Mouse (Mus musculus) heart, postnatal 25 days (tissue): ENCODE results near the gene Zfp341. TPM values are rescaled to one million over a fixed set of nuclear protein-coding genes. Genes with fewer than 3 reads are reported as not detected.
A peak's percentile ranks its signal among the peaks of the same experiment; 100 is the strongest.

ENCODE experiments used
- DNase-seq: peaks from one replicate; pipeline ENCODE4 v3.0.0; 2022; ENCODE audit warnings: low spot score
- intact Hi-C: fragments of 180-260 bp; cut with DNase I; formaldehyde crosslinking; loops from one replicate; pipeline ENCODE4 v1.15.1; 2025
- total RNA-seq, 2 experiments: library from RNA; stranded (reverse); gene quantifications; 2 replicates each; pipeline ENCODE4 v1.2.3; 2021

Gene Zfp341
- total RNA-seq, 2 experiments from 2014 or later = 3.0 to 3.1 TPM

- intact Hi-C loops = no loop called here
- peak; percentile 35 for DNase-seq
Observed at GRCm38 (mm10) chr2:154693941-154694256, 80.8 kb downstream of the Zfp341 start.

- DNase-seq = no peak
- intact Hi-C loops = no loop called here
Observed at GRCm38 (mm10) chr2:154695690-154696089, 82.6 kb downstream of the Zfp341 start.

Other genes starting within 250 kb of the Zfp341 start
- gene Cdk5rap1, start 240.3 kb upstream of the Zfp341 start, total RNA-seq = 10 to 100 TPM; 23.1 to 25.6 TPM
- gene Snta1, start 205.2 kb upstream of the Zfp341 start, total RNA-seq = 10 to 100 TPM; 88.8 to 90.4 TPM
- gene Cbfa2t2, start 176.8 kb upstream of the Zfp341 start, total RNA-seq = 10 to 100 TPM; 14.3 to 18.4 TPM
- not detected for gene 1700003F12Rik, start 66.2 kb upstream of the Zfp341 start, total RNA-seq
- gene Actl10, start 61.5 kb upstream of the Zfp341 start, total RNA-seq = not detected
- under 1 TPM; 0.36 to 0.39 TPM for gene Necab3, start 54.4 kb upstream of the Zfp341 start, total RNA-seq
- 1 to 10 TPM; 1.1 to 1.2 TPM for gene E2f1, start 43.4 kb upstream of the Zfp341 start, total RNA-seq
- gene Pxmp4, start 9.6 kb upstream of the Zfp341 start, total RNA-seq = 10 to 100 TPM; 23.9 to 26.0 TPM
- not detected for gene 4930519P11Rik, start 140 bp downstream of the Zfp341 start, total RNA-seq
- 100 to 1,000 TPM; 112 TPM for gene Chmp4b, start 38.4 kb downstream of the Zfp341 start, total RNA-seq
- gene Gm14214, start 156.7 kb downstream of the Zfp341 start, total RNA-seq = not detected
- 100 to 1,000 TPM in 1 of 2 experiments, 10 to 100 TPM in 1; 95.9 to 103 TPM for gene Raly, start 177.8 kb downstream of the Zfp341 start, total RNA-seq
- gene a, start 178.1 kb downstream of the Zfp341 start, total RNA-seq = not detected